Mouse (Mus musculus) erythroblast, embryonic 14.5 days (primary cell): ENCODE measurements around the gene Sae1.

ENCODE experiments used
- GATA1 ChIP-seq: IDR thresholded peaks from 2 replicates; pipeline ENCODE4 v1.6.1; 2012; ENCODE audit warnings: low read length, inconsistent platforms, mixed read lengths
- TAL1 ChIP-seq: IDR thresholded peaks from 3 replicates; pipeline ENCODE4 v1.6.1; 2012; ENCODE audit warnings: low read length, inconsistent platforms, mixed read lengths

DNA sequence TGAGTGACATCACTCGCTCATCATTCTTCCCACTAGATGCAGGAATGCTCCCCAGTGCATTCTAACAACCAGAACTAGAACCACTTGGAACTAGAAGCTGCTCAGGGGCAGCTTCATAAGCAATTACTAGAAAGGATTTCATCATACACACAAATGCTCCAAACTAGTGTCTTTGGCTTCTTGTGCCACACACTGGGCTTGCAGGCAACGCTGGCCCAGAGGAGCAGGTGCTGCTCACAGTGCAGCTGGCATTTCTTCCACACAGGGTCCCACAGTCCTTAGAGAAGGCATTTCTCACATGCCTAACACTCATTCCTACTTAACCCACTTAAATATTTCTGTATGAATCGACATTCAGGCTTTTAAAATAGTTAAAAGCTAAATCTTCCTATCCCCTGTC is 30.0 kb downstream of the Sae1 start:
- TF ChIP-seq TAL1 (no peak), GATA1 (no peak)
